22 mouse cellular contexts compared by ENCODE assay signal in genomic region chr10:22631956-22632355, GRCm38 (mm10). TPM values are rescaled to one million over a fixed set of nuclear protein-coding genes. Genes with fewer than 3 reads are reported as not detected.
A peak's percentile ranks its signal among the peaks of the same experiment; 100 is the strongest.
DNase-seq lines count a peak whose midpoint lies in the region; ATAC-seq and TF ChIP-seq lines count a peak whose summit lies in the region.
"Had no signal": no experiment of that assay in that cellular context is flagged by ENCODE, and none has a peak within 500 bp of the region (broad histone marks: within the 10 kb centered on the region; RNA-seq: fewer than 3 reads in every experiment).

No protein-coding gene starts in this region.

- no peak overlapping the region for H3K27ac ChIP-seq in embryonic facial prominence, embryonic 14.5 days (replicated peaks; ENCODE audit: low read depth, low read length)
- no peak overlapping the region for H3K27ac ChIP-seq in embryonic facial prominence, embryonic 10.5 days (replicated peaks)
- H3K27ac ChIP-seq in CH12.LX (ENCODE audit: insufficient read depth, low read depth) = no peak overlapping the region
- H3K27ac ChIP-seq in hindbrain, embryonic 14.5 days = no peak overlapping the region
- H3K27ac ChIP-seq: forebrain, embryonic 10.5 days had no signal

- TF ChIP-seq RAD21 in CH12.LX (IDR thresholded peaks at IDR 0.05; ENCODE audit: low read depth, low read length) = no peak

- no peak for ATAC-seq in embryonic facial prominence, embryonic 14.5 days (ENCODE audit: low read depth)
- no peak for ATAC-seq in hindbrain, embryonic 14.5 days (ENCODE audit: low FRiP score)
- ATAC-seq: CD4-positive, CD25-positive, alpha-beta regulatory T cell, adult 4 months; forebrain, embryonic 14.5 days; hindbrain, embryonic 16.5 days; inflammation-experienced regulatory T-cells, adult 6 months had no signal

- no peaks in the 10 kb centered on the region for H3K9me3 ChIP-seq in embryonic facial prominence, embryonic 14.5 days (ENCODE audit: control insufficient read depth, low read length)
- H3K9me3 ChIP-seq in embryonic facial prominence, embryonic 10.5 days = no peaks in the 10 kb centered on the region
- H3K9me3 ChIP-seq in CH12.LX (replicated peaks; ENCODE audit: low read length) = no peaks in the 10 kb centered on the region
- no peaks in the 10 kb centered on the region for H3K9me3 ChIP-seq in hindbrain, embryonic 14.5 days (ENCODE audit: control insufficient read depth, low read length)
- H3K9me3 ChIP-seq: embryonic facial prominence, embryonic 13.5 days; forebrain, embryonic 10.5 days; heart, embryonic 12.5 days had no signal

- dilution Hi-C loops in CH12.LX (cut with MboI; ENCODE audit: extremely low pct_ligation_motif_present, extremely low pct_unique_long_range_greater_than_20kb, low sequenced_read_pairs) = no loop called here

- H3K36me3 ChIP-seq in embryonic facial prominence, embryonic 14.5 days (ENCODE audit: control insufficient read depth, insufficient read depth, low read length) = no peaks in the 10 kb centered on the region
- no peaks in the 10 kb centered on the region for H3K36me3 ChIP-seq in embryonic facial prominence, embryonic 10.5 days (replicated peaks)
- H3K36me3 ChIP-seq in CH12.LX (replicated peaks in 1 of 2; ENCODE audit: control insufficient read depth in 1 of 2, insufficient read depth in 1 of 2, low read length in 1 of 2) = no peaks in the 10 kb centered on the region
- H3K36me3 ChIP-seq in hindbrain, embryonic 14.5 days (replicated peaks; ENCODE audit: control insufficient read depth, insufficient read depth) = no peaks in the 10 kb centered on the region
- H3K36me3 ChIP-seq: embryonic facial prominence, embryonic 13.5 days; forebrain, embryonic 10.5 days; heart, embryonic 12.5 days had no signal

- peak; percentile 48 for DNase-seq in embryonic facial prominence, embryonic 14.5 days (ENCODE audit: low spot score)
- no peak for DNase-seq in embryonic facial prominence, embryonic 10.5 days (ENCODE audit: low spot score)
- peak; percentile 63 for DNase-seq in heart, adult 11 months
- DNase-seq in heart, postnatal 14 days = no peak
- peak; percentile 19 to 24 for DNase-seq in left cerebral cortex, postnatal 36 days (ENCODE audit: low spot score in 2 of 2)
- DNase-seq in left cerebral cortex, adult 11 months (ENCODE audit: low spot score) = no peak
- no peak for DNase-seq in CH12.LX (ENCODE audit: extremely low read depth)
- no peak for DNase-seq in hindbrain, embryonic 14.5 days (ENCODE audit: low spot score)
- DNase-seq: adrenal gland, postnatal 10 days; B cell, adult 2 months; cerebellum, adult 11-12 months; cerebellum, adult 9-10 months; cerebellum, postnatal 25 days; gastrocnemius, postnatal 10 days; heart, postnatal 36 days had no signal

- in situ Hi-C loops in CH12.LX (cut with MboI; ENCODE audit: low pct_ligation_motif_present, low pct_unique_long_range_greater_than_20kb, low sequenced_read_pairs) = no loop called here

- no peaks in the 10 kb centered on the region for H3K27me3 ChIP-seq in embryonic facial prominence, embryonic 14.5 days (replicated peaks; ENCODE audit: control insufficient read depth, insufficient read depth, low read length)
- no peaks in the 10 kb centered on the region for H3K27me3 ChIP-seq in embryonic facial prominence, embryonic 10.5 days (replicated peaks; ENCODE audit: low read depth, poor library complexity, severe bottlenecking)
- H3K27me3 ChIP-seq in CH12.LX (replicated peaks) = no peaks in the 10 kb centered on the region
- H3K27me3 ChIP-seq in hindbrain, embryonic 14.5 days (ENCODE audit: control insufficient read depth, insufficient read depth, low read length) = no peaks in the 10 kb centered on the region
- H3K27me3 ChIP-seq: embryonic facial prominence, embryonic 13.5 days; heart, embryonic 12.5 days had no signal

- H3K4me3 ChIP-seq in embryonic facial prominence, embryonic 14.5 days (ENCODE audit: low read depth, low read length) = no peak overlapping the region
- no peak overlapping the region for H3K4me3 ChIP-seq in embryonic facial prominence, embryonic 10.5 days
- no peak overlapping the region for H3K4me3 ChIP-seq in CH12.LX (replicated peaks in 1 of 3; ENCODE audit: low read depth in 2 of 3, low read length in 2 of 3, poor library complexity in 1 of 3)
- H3K4me3 ChIP-seq in hindbrain, embryonic 14.5 days (replicated peaks; ENCODE audit: low read length) = no peak overlapping the region
- H3K4me3 ChIP-seq: embryonic facial prominence, embryonic 13.5 days; forebrain, embryonic 10.5 days; heart, embryonic 12.5 days had no signal

- no peak for TF ChIP-seq EP300 in CH12.LX (IDR thresholded peaks at IDR 0.05; ENCODE audit: low read length)

- intact Hi-C loops in heart, postnatal 14 days (cut with DNase I) = no loop called here
- intact Hi-C loops in left cerebral cortex, postnatal 36 days (cut with DNase I) = loop anchor here (5.0 kb wide), 1 partner anchor 70 kb away; no protein-coding TSS in a partner anchor

- 51% methylated on average over 4 of the region's 4 CpGs for WGBS in embryonic facial prominence, embryonic 14.5 days
- 73% methylated on average over 4 of the region's 4 CpGs for WGBS in embryonic facial prominence, embryonic 10.5 days
- WGBS in hindbrain, embryonic 14.5 days = 87% methylated on average over 4 of the region's 4 CpGs

- H3K9ac ChIP-seq in embryonic facial prominence, embryonic 14.5 days (ENCODE audit: low read depth, low read length) = no peak overlapping the region
- H3K9ac ChIP-seq in CH12.LX (ENCODE audit: insufficient read depth, low read depth) = no peak overlapping the region
- H3K9ac ChIP-seq in hindbrain, embryonic 14.5 days = no peak overlapping the region
- H3K9ac ChIP-seq: embryonic facial prominence, embryonic 13.5 days; heart, embryonic 12.5 days had no signal

- no peak overlapping the region for H3K4me2 ChIP-seq in embryonic facial prominence, embryonic 14.5 days (ENCODE audit: low read depth, low read length)
- 0 out of 2 replicates have a peak overlapping the region, but pooled peaks have one; percentile 46 for H3K4me2 ChIP-seq in CH12.LX (ENCODE audit: insufficient read depth, low read depth, poor library complexity, severe bottlenecking)
- H3K4me2 ChIP-seq in hindbrain, embryonic 14.5 days (replicated peaks) = no peak overlapping the region
- H3K4me2 ChIP-seq: embryonic facial prominence, embryonic 13.5 days; heart, embryonic 12.5 days had no signal

- no peak for TF ChIP-seq POLR2A in CH12.LX (IDR thresholded peaks at IDR 0.05; ENCODE audit: low read depth, low read length)

- H3K4me1 ChIP-seq in embryonic facial prominence, embryonic 14.5 days (ENCODE audit: control insufficient read depth, insufficient read depth, low read length) = peaks cover 9% of the 10 kb centered on the region; the same call in 1 of the 2 replicates
- peaks cover 8% of the 10 kb centered on the region for H3K4me1 ChIP-seq in embryonic facial prominence, embryonic 10.5 days
- peaks cover 0 to 34% of the 10 kb centered on the region in 2 experiments; a peak in 2 of 4 replicates for H3K4me1 ChIP-seq in CH12.LX (ENCODE audit: control insufficient read depth in 1 of 2, insufficient read depth in 2 of 2)
- no peaks in the 10 kb centered on the region for H3K4me1 ChIP-seq in hindbrain, embryonic 14.5 days (replicated peaks; ENCODE audit: control insufficient read depth, insufficient read depth, low read length)
- H3K4me1 ChIP-seq: heart, embryonic 12.5 days had no signal

- no peak for TF ChIP-seq CTCF in CH12.LX (conservative IDR thresholded peaks at IDR 0.05 in 1 of 2, IDR thresholded peaks at IDR 0.05 in 1 of 2; ENCODE audit: low read depth in 2 of 2, low read length in 2 of 2)

- no peaks in the 10 kb centered on the region for H3K79me2 ChIP-seq in CH12.LX (replicated peaks; ENCODE audit: control insufficient read depth, extremely low read depth, insufficient read depth, poor library complexity, severe bottlenecking)

TF ChIP-seq in CH12.LX, 34 proteins besides CTCF, POLR2A, EP300 and RAD21:
- no peak for TF ChIP-seq GABPA (IDR thresholded peaks at IDR 0.05; ENCODE audit: insufficient replicate concordance, low read depth, low read length)
- no peak for TF ChIP-seq BHLHE40 (IDR thresholded peaks at IDR 0.05; ENCODE audit: low read depth, low read length)
- TF ChIP-seq JUN (IDR thresholded peaks at IDR 0.05; ENCODE audit: insufficient read depth, low read depth, low read length) = no peak
- no peak for TF ChIP-seq ZNF384 (IDR thresholded peaks at IDR 0.05; ENCODE audit: low read depth, low read length)
- TF ChIP-seq MEF2A (IDR thresholded peaks at IDR 0.05; ENCODE audit: borderline replicate concordance, low read depth, low read length) = no peak
- TF ChIP-seq CHD2 (IDR thresholded peaks at IDR 0.05; ENCODE audit: low read length) = no peak

RNA-seq across cellular contexts. Expression of gene Slc2a12, which starts 12.9 kb away (rescaled TPM):
- polyA plus RNA-seq in embryonic facial prominence, embryonic 14.5 days (2014; fragmentation: Nextera tagmentation; extraction: Ambion mirVana) = 5.2 and 5.7 TPM in 2 replicates
- polyA plus RNA-seq in embryonic facial prominence, embryonic 10.5 days (2016; fragmentation: Nextera tagmentation; extraction: Ambion mirVana) = 1.2 and 1.7 TPM in 2 replicates
- total RNA-seq in heart, postnatal 14 days (2021) = 10 to 100 TPM; 13.0 to 16.7 TPM
- 1 to 10 TPM; 2.1 to 2.7 TPM for total RNA-seq in left cerebral cortex, postnatal 36 days (2021)
- total RNA-seq in CH12.LX (2012; rRNA removed) (0.13 and 0.25 TPM in 2 replicates), CH12.LX (2014; rRNA removed) (not detected in 2 replicates)
- polyA plus RNA-seq in CH12.LX (2012; ENCODE audit: insufficient read length, low read depth) = not detected in 2 replicates
- 7.0 and 8.0 TPM in 2 replicates for polyA plus RNA-seq in hindbrain, embryonic 14.5 days (2014; fragmentation: Nextera tagmentation; extraction: Ambion mirVana)
- polyA plus RNA-seq: CD4-positive, CD25-positive, alpha-beta regulatory T cell, adult 4 months had no signal

Comparison
In these comparisons a context has a peak if more than half of its experiments do, and no peak if none do; other contexts are left out.
1. DNase-seq: peak in embryonic facial prominence, embryonic 14.5 days (single experiment), heart, adult 11 months (single experiment) and left cerebral cortex, postnatal 36 days (2 of 2); none in embryonic facial prominence, embryonic 10.5 days (single experiment), heart, postnatal 14 days (0 of 2), left cerebral cortex, adult 11 months (single experiment), CH12.LX (single experiment) and hindbrain, embryonic 14.5 days (single experiment).